Mouse (Mus musculus): ENCODE measurements around the gene N4bp2l2.

N4bp2l2 gene

GRCm38 (mm10) chr5:150566226-150566625, 99.8 kb downstream of the N4bp2l2 start:
- no peak for DNase-seq (ENCODE audit: low read depth, low spot score)

- DNase-seq (ENCODE audit: low read depth, low spot score), result no peak
Observed at GRCm38 (mm10) chr5:150564426-150564825, 101.6 kb downstream of the N4bp2l2 start.

- DNase-seq (ENCODE audit: low read depth, low spot score), result no peak
Observed at GRCm38 (mm10) chr5:150561783-150562182, 104.2 kb downstream of the N4bp2l2 start.

- DNase-seq (ENCODE audit: low read depth, low spot score), result no peak
Observed at GRCm38 (mm10) chr5:150561376-150561775, 104.6 kb downstream of the N4bp2l2 start.

- DNase-seq (ENCODE audit: low read depth, low spot score), result no peak
Observed at GRCm38 (mm10) chr5:150560851-150561250, 105.1 kb downstream of the N4bp2l2 start.

GRCm38 (mm10) chr5:150559519-150560103, 106.4 kb downstream of the N4bp2l2 start:
- DNase-seq (ENCODE audit: low read depth, low spot score), result no peak
